Mouse (Mus musculus): Measurements from ENCODE around the gene Sp3. TPM values are rescaled to one million over a fixed set of nuclear protein-coding genes. Genes with fewer than 3 reads are reported as not detected.

Sp3 gene
- total and polyA plus RNA-seq, 3 experiments: 27.8 to 299 (median 34.9) TPM

- Histone ChIP-seq H3K27ac (ENCODE audit: control insufficient read depth, low read depth, low read length) (no peak overlapping the region), H3K9me3 (replicated peaks; ENCODE audit: insufficient read depth, low read length) (no peaks in the 10 kb centered on the region), H3K79me2 (ENCODE audit: control insufficient read depth, insufficient read depth, low read length, poor library complexity) (no peaks in the 10 kb centered on the region), H3K36me3 (ENCODE audit: control insufficient read depth in 1 of 2, insufficient read depth in 2 of 2, low read length in 2 of 2) (peaks cover 0 to 5% of the 10 kb centered on the region in 2 experiments; a peak in 2 of 4 replicates), H3K27me3 (ENCODE audit: control insufficient read depth in 1 of 2, insufficient read depth in 2 of 2, low read length in 2 of 2) (no peaks in the 10 kb centered on the region), H3K9ac (ENCODE audit: control insufficient read depth, low read depth, low read length, poor library complexity, severe bottlenecking) (no peak overlapping the region), H3K4me3 (ENCODE audit: control insufficient read depth in 1 of 2, insufficient read depth in 1 of 2, low read depth in 2 of 2, low read length in 2 of 2) (no peak overlapping the region), H3K4me1 (ENCODE audit: control insufficient read depth in 1 of 2, insufficient read depth in 2 of 2, low read length in 2 of 2) (peaks cover 8 to 10% of the 10 kb centered on the region in 2 experiments)
- no peak for DNase-seq (ENCODE audit: low read depth, low spot score)
- no peak for TF ChIP-seq KAT2A (conservative IDR thresholded peaks at IDR 0.05; ENCODE audit: low read depth, low read length)
- TF ChIP-seq TAL1 (IDR thresholded peaks at IDR 0.05; ENCODE audit: low read length): no peak
- TF ChIP-seq E2F4 (IDR thresholded peaks at IDR 0.05; ENCODE audit: borderline replicate concordance, low read depth, low read length): no peak
- TF ChIP-seq CTCF (IDR thresholded peaks at IDR 0.05 in 2 of 3, conservative IDR thresholded peaks at IDR 0.05 in 1 of 3; ENCODE audit: control insufficient read depth in 1 of 3, insufficient read depth in 1 of 3, low read depth in 2 of 3, low read length in 3 of 3, poor library complexity in 1 of 3, severe bottlenecking in 1 of 3): no peak
- no peak for TF ChIP-seq TCF12 (IDR thresholded peaks at IDR 0.05; ENCODE audit: low read depth, low read length)
- TF ChIP-seq USF1 (IDR thresholded peaks at IDR 0.05; ENCODE audit: low read depth, low read length): no peak
- no peak for TF ChIP-seq ZKSCAN1 (IDR thresholded peaks at IDR 0.05; ENCODE audit: low read depth, low read length)
- no peak for TF ChIP-seq SIN3A (IDR thresholded peaks at IDR 0.05; ENCODE audit: low read length)
- no peak for TF ChIP-seq HCFC1 (IDR thresholded peaks at IDR 0.05; ENCODE audit: low read depth, low read length)
- TF ChIP-seq MAX (IDR thresholded peaks at IDR 0.05; ENCODE audit: low read length): no peak
- no peak for TF ChIP-seq UBTF (IDR thresholded peaks at IDR 0.05; ENCODE audit: borderline replicate concordance, insufficient read depth, low read depth, low read length)
- TF ChIP-seq ELF1 (IDR thresholded peaks at IDR 0.05; ENCODE audit: low read depth, low read length): no peak
- no peak for TF ChIP-seq GATA1 (IDR thresholded peaks at IDR 0.05; ENCODE audit: low read depth, low read length)
- no peak for TF ChIP-seq ZNF384 (IDR thresholded peaks at IDR 0.05; ENCODE audit: low read depth, low read length)
- no peak for TF ChIP-seq TBP (IDR thresholded peaks at IDR 0.05; ENCODE audit: low read depth, low read length)
- TF ChIP-seq ZMIZ1 (IDR thresholded peaks at IDR 0.05; ENCODE audit: low read depth, low read length): no peak
- no peak for TF ChIP-seq MAFK (IDR thresholded peaks at IDR 0.05; ENCODE audit: borderline replicate concordance, low read depth, low read length)
- no peak for TF ChIP-seq GABPA (IDR thresholded peaks at IDR 0.05; ENCODE audit: low read depth, low read length)
- no peak for TF ChIP-seq EP300 (IDR thresholded peaks at IDR 0.05; ENCODE audit: low read depth in 1 of 2, low read length in 2 of 2)
- TF ChIP-seq MEF2A (IDR thresholded peaks at IDR 0.05; ENCODE audit: extremely low read depth, insufficient replicate concordance, low read depth, low read length, poor library complexity, severe bottlenecking): no peak
Observed at GRCm38 (mm10) chr2:72906745-72907144, 73.5 kb downstream of the Sp3 start.
